Mouse (Mus musculus) frontal cortex, postnatal 14 days (tissue): ENCODE measurements around the gene Tet3.

ENCODE experiments used
- DNase-seq, 2 experiments: peaks; one replicate each; pipeline ENCODE4 v3.0.0; 2022; ENCODE audit warnings: low spot score in 2 of 2

The Tet3 gene

GRCm38 (mm10) chr6:83459034-83459644 lies at the start of gene Tet3:
Gene Tet3, minus strand, starts transcription at chr6:83459084.
- no peak for DNase-seq

DNA sequence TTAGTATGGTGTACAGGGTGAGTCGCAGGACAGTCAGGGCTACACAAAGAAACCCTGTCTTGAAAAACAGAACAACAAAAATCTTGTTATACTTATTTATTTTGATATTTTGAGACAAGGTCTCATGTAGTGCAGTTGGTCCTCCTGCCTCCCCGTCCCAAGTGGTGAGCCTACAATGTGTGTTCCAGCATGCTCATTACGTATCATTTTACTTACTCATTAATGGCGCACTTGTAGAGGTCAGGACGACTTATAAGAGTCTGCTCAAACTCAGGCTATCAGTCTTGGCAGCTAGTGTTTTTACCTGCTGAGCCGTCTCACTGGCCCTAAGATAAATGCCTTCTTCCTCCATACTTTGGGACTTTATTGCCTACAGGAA lies 48.3 kb upstream of the Tet3 start:
- no peak for DNase-seq

GRCm38 (mm10) chr6:83506258-83507167 lies 47.6 kb upstream of the Tet3 start, which contains the start of gene Dguok:
Gene Dguok, minus strand, starts transcription at chr6:83506969.
- DNase-seq = peak; percentile 96 to 98

DNA sequence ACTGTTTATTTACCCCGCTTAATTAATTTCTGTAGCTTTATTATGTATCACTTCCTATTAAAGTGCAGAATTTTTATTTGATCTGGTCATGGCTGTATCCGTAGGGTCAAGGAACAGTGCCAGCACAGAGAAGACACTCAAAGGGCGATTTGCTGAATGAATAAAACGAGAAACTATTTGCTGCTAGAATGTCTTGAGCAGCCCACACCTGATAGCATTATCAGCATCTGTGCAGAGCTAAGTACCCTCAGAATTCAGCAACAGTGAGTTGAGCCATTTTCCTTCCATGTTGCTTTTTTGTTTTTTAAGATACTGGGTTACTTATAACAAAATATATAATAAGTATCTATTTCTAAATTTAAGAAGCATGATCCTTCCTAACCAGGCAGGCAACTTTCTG lies 46.7 kb upstream of the Tet3 start:
- DNase-seq = no peak

DNA sequence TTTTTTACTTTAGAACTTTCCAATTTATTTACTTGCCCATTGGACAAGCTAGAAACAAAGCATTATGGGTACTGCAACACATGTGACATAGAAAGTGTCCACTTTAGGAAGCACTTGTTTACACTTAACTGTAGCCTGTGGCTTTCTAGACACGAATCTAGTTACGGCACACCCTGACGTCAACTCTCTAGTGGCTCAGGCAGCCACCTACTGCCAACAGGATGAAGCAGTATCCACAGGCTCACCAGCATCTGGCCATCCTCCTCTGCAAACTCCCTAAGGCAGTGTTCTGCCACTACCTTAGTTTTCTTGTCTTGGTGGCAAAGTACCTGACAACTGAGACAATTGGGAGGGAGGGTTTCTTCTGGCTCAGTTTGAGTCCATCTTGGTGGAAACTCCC lies 44.5 kb upstream of the Tet3 start:
- no peak for DNase-seq

DNA sequence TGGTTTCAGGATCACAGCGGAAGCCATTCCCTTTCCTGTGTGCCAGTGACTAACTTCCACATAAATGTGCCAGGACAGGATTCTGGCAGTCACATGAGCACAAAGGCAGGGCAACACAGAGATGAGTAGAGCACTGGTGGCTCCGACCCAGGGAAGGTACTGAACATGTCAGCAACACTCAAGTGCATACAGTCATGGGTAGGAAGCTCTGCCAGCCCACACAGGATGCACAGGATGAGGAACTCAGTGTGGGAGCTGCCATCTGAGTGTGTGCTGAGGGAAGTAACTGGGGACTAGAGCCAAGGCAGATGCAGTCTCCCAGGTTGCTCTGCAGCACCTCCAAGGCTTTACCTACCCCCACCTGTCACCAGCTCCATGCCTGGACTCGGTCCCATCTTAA lies 43.8 kb upstream of the Tet3 start:
- no peak for DNase-seq

- DNase-seq = no peak
These were observed 42.8 kb upstream of the Tet3 start for GRCm38 (mm10) chr6:83501524-83502310.

DNA sequence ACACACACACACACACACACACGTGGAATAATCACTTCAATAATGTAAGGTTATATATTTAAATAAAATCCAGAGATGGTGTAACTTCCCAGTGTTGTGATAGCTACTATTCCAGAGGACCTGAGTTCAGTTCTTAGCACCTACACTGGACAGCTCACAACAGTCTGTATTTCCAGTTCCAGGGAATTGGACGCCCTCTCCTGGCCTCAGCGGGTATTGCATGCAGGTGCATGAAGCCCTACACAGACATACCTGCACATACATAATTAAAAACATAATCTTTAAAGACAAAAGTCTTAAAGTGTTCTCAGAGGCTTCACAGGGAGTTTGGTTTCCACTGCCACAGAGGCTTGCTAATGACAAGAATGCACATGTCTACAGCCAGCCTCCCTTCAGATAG lies 41.6 kb upstream of the Tet3 start:
- no peak for DNase-seq

DNA sequence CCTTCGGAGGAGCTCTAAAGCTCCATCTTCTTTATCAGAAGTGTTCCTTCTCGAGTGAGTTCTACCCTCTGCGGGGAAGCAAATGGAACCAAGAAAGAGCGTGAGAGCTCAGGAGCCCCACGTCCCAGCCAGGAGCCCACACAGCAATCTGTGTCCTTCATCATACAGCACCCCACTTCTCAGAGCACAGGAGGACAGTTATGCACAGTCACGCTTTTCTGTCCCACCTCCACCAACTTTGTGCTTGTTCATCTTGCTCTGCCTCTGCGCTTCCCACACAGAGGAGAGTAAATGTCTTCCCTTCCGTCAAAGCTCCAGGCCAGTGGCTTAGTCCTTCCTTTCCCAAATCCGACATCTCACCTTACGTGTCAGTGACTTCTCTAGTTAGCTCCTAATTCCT lies 40.2 kb upstream of the Tet3 start:
- no peak for DNase-seq

GRCm38 (mm10) chr6:83496753-83497710 lies 38.1 kb upstream of the Tet3 start:
- no peak for DNase-seq

GRCm38 (mm10) chr6:83496009-83496752 lies 37.3 kb upstream of the Tet3 start:
- DNase-seq = no peak

DNA sequence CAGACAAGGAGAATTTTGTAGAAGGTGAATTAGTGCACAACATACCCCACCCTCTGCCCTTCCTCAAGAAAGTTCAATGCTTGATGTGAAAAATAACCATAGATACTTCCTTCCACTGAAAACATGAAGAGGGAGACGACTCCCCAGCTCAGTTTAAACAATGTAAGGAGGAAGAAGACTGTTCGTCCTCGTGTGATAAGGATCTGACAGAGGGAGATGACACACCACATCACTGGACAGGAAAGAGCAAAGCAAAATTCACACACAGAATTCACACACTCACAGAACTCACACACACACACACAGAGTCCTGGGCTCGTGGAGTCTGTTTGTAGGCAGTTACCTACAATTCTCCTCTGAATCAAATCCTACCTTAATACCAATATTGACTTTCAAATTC lies 31.7 kb upstream of the Tet3 start:
- no peak for DNase-seq

- no peak for DNase-seq
These were observed 29.3 kb upstream of the Tet3 start for GRCm38 (mm10) chr6:83488200-83488599.

- no peak for DNase-seq
These were observed 28.4 kb upstream of the Tet3 start for GRCm38 (mm10) chr6:83487298-83487697.

GRCm38 (mm10) chr6:83485854-83486253 lies 27.0 kb upstream of the Tet3 start:
- no peak for DNase-seq

DNA sequence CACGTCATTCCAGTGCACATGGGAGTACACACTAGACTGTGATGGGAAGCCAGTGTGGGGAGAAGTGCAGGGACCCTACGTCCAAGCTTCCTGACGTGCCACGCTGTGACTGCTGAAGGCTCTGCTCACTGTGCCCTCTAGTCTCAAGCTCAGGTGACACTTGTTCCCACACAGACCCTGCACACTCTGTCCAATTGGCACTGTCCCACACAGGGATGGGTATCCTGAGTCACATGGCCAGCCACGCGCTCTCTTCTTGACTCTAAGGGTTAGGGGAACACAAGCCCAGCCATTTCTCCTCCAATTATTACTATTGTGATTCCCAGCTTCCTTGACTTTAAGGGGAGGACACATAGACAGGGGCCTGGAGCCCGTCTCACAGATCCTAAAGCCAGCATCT lies 24.9 kb upstream of the Tet3 start:
- DNase-seq = no peak

- DNase-seq = no peak
These were observed 23.7 kb upstream of the Tet3 start for GRCm38 (mm10) chr6:83482418-83483085.

DNA sequence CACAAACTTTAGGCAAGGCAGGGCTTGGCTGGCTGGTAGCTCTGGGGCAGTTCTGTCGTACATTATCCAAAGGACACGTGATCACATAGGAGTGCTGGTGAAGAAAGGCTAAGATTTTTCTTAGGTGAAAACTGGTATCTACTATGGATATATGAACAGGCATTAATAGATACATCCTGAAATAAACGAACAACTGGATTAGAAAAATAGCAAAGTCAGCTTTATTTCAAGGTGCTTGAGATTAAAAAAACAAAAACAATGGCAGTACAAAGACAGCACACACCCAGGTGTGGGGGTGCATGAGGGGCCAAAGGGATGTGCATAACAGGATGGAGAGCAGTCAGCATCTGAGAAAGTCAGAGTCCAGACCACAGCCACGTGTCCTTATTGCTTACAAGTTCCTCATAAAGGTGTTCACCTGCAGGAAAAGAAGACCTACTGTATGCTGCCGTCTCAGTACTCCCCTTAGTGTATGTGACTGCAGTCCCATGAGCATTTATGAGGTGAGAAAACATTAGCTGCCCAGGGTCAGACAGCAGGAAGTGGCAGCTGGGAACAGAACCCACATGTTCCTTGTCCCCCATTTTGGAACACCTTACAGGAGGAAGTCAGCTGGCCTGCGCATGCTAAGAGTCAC lies 21.3 kb upstream of the Tet3 start:
- no peak for DNase-seq

DNA sequence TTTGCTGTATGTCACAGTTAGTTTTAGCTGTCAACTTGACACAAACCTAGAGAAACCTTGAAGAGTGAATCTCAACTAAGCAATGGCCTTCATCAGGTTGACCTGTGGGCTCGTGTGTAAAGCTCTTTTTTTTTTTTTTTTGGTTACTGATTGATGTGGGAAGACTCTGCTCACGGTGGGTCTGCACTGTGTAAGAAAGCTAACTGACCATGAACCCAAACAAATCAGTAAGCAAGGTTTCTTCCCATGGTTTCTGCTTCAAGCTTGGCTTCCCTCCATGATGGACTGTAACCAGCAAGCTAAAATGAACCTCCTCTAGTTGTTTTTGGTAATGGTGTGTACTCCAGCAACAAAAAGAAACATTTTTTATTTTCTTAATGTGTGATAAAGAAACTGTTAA lies 20.3 kb upstream of the Tet3 start:
- no peak for DNase-seq

DNA sequence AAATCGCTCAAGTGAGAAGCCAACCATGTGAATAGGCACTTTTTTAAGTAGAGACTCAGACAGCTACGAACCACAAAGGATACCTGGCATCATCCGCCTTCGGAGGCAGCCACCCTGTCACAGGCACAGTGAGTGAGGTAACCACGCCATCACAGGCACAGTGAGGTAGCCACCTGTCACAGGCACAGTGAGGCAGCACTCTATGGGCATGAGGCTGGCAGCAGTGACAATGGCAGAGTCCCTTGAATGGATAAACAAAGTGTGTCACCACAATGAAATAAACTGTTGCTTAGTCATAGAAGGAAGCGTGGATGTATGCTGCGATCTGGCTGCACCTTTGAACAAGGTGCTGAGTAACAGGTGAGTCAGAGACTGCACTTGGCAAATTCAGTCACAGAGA lies 19.7 kb upstream of the Tet3 start:
- DNase-seq = no peak
